Mouse (Mus musculus): ENCODE measurements around the gene Ulk4.
A peak's percentile ranks its signal among the peaks of the same experiment; 100 is the strongest.

Ulk4 gene

GRCm38 (mm10) chr9:121185796-121186195 lies 91.2 kb downstream of the Ulk4 start:
- peak; percentile 37 for DNase-seq

GRCm38 (mm10) chr9:121176350-121176749 lies 100.6 kb downstream of the Ulk4 start:
- DNase-seq: no peak

GRCm38 (mm10) chr9:121175201-121175600 lies 101.8 kb downstream of the Ulk4 start:
- DNase-seq: no peak

- no peak for DNase-seq
Measured at GRCm38 (mm10) chr9:121172123-121172522, 104.9 kb downstream of the Ulk4 start.

- DNase-seq: no peak
Measured at GRCm38 (mm10) chr9:121171609-121172008, 105.4 kb downstream of the Ulk4 start.

GRCm38 (mm10) chr9:121164607-121165006 lies 112.4 kb downstream of the Ulk4 start:
- DNase-seq: no peak

- peak; percentile 6 for DNase-seq
Measured at GRCm38 (mm10) chr9:121162789-121163188, 114.2 kb downstream of the Ulk4 start.

- DNase-seq: peak; percentile 7
Measured at GRCm38 (mm10) chr9:121161818-121162565, 115.0 kb downstream of the Ulk4 start.

GRCm38 (mm10) chr9:121156253-121156831 lies 120.7 kb downstream of the Ulk4 start:
- no peak for DNase-seq

GRCm38 (mm10) chr9:121153276-121153675 lies 123.7 kb downstream of the Ulk4 start:
- no peak for DNase-seq

- no peak for DNase-seq
Measured at GRCm38 (mm10) chr9:121148602-121149001, 128.4 kb downstream of the Ulk4 start.

- no peak for DNase-seq
Measured at GRCm38 (mm10) chr9:121143208-121143607, 133.8 kb downstream of the Ulk4 start.

GRCm38 (mm10) chr9:121132549-121132948 lies 144.4 kb downstream of the Ulk4 start:
- no peak for DNase-seq

GRCm38 (mm10) chr9:121129533-121129932 lies 147.5 kb downstream of the Ulk4 start:
- DNase-seq: no peak

GRCm38 (mm10) chr9:121128934-121129333 lies 148.1 kb downstream of the Ulk4 start:
- DNase-seq: no peak

GRCm38 (mm10) chr9:121127025-121127424 lies 150.0 kb downstream of the Ulk4 start:
- DNase-seq: no peak

GRCm38 (mm10) chr9:121124705-121125104 lies 152.3 kb downstream of the Ulk4 start:
- DNase-seq: no peak

GRCm38 (mm10) chr9:121122039-121122438 lies 155.0 kb downstream of the Ulk4 start:
- no peak for DNase-seq

- DNase-seq: no peak
Measured at GRCm38 (mm10) chr9:121117936-121118335, 159.1 kb downstream of the Ulk4 start.

GRCm38 (mm10) chr9:121112131-121112530 lies 164.9 kb downstream of the Ulk4 start:
- DNase-seq: no peak

GRCm38 (mm10) chr9:121108110-121108509 lies 168.9 kb downstream of the Ulk4 start:
- DNase-seq: peak; percentile 70

GRCm38 (mm10) chr9:121107643-121108042 lies 169.4 kb downstream of the Ulk4 start:
- DNase-seq: peak; percentile 94

GRCm38 (mm10) chr9:121107101-121107500 lies 169.9 kb downstream of the Ulk4 start:
- no peak for DNase-seq

GRCm38 (mm10) chr9:121101516-121101915 lies 175.5 kb downstream of the Ulk4 start:
- no peak for DNase-seq

GRCm38 (mm10) chr9:121099453-121099852 lies 177.5 kb downstream of the Ulk4 start:
- no peak for DNase-seq
